Mouse (Mus musculus) gastrocnemius, adult 2 months (tissue): ENCODE data around the gene Atp4b. TPM values are rescaled to one million over a fixed set of nuclear protein-coding genes. Genes with fewer than 3 reads are reported as not detected.

ENCODE experiments used
- DNase-seq: peaks from one replicate; pipeline ENCODE4 v3.0.0; 2022
- H3K27ac ChIP-seq: fragments of 200-600 bp; 2 replicates; pipeline ENCODE4 v1.8.1; 2022; ENCODE audit warnings: mild to moderate bottlenecking
- H3K4me3 ChIP-seq: fragments of 200-600 bp; 2 replicates; pipeline ENCODE4 v1.8.1; 2022; ENCODE audit warnings: mild to moderate bottlenecking, moderate library complexity
- CTCF ChIP-seq: fragments of 200-600 bp; IDR thresholded peaks from 2 replicates; pipeline ENCODE4 v1.8.1; 2022; ENCODE audit warnings: antibody characterized with exemption, mild to moderate bottlenecking, moderate library complexity
- intact Hi-C: fragments of 180-260 bp; cut with DNase I; formaldehyde crosslinking; loops from one replicate; pipeline ENCODE4 v1.15.1; 2025
- total RNA-seq, 2 experiments: library from RNA; stranded (reverse); gene quantifications; 2 replicates each; pipeline ENCODE4 v1.2.3; 2021

Atp4b gene
- total RNA-seq, 2 experiments from 2014 or later = not detected

- DNase-seq = no peak
- TF ChIP-seq CTCF = no peak
- intact Hi-C loops = no loop called here
- Histone ChIP-seq H3K4me3 (no peak overlapping the region), H3K27ac (no peak overlapping the region)
Measured at GRCm38 (mm10) chr8:13360213-13360612, 36.4 kb downstream of the Atp4b start.

DNA sequence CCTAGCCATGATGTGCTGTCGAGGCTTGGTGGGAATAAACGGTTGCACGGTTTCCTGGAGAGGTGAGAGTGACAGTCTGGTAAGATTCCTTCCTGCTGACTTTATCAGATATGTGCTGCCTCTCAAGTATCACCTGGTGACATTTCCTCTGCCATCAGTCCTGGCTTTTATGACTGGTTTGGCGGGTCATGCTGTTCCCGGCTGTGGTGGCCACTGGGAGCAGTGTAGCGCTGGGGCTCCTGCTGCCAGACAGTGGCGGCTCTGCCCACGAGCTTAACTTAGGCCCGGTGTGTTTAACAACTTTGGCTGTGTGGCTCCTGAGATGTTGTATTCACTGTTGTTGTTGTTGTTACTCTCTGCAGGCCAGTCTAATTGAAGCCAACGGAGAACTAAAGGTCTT, 39.9 kb downstream of the Atp4b start:
- H3K4me3 ChIP-seq = peak overlapping the region; percentile 41
- intact Hi-C loops = no loop called here
- DNase-seq = peak; percentile 83
- TF ChIP-seq CTCF = peak; percentile 62
- H3K27ac ChIP-seq = peak overlapping the region; percentile 82

DNA sequence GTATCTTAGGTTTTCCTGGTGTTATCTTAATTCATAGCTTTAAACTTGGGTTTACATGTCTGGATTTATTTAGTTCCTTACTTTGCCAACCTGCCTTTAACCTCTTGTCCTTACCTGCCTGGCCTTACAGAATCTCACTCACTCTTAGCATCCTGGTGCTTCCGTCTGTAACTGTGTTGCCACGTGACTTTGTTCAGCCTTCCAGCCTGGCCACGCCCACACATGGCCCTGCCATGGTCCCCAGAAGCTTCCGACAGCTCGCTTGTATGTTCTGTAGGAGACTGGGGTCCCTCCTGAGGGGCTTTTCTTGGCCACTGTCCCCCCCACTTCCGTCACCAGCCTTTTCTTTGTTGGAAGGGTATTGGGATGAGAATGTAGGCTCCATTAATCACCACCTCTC, 40.4 kb downstream of the Atp4b start:
- no peak for TF ChIP-seq CTCF
- no peak for DNase-seq
- no peak overlapping the region for H3K4me3 ChIP-seq
- H3K27ac ChIP-seq = peak overlapping the region; percentile 82
- intact Hi-C loops = no loop called here

DNA sequence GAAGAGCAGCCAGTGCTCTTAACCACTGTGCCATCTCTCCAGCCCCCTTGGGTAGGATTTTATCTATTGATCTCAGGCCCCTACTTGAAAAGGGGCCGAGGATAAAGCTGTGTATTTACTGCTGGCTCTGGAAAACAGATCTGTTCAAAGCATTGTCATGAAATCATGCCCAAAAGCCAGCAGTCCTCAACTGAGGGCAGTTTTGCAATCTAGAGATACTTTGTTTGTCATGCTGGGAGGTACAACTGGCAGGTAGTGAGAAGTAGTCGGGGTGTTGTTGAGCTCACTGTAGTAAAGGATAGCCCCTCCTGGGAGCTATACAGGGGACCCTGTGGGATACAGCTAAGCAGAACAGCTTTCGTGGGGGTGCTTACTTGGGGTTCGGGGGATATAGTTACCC, 42.7 kb downstream of the Atp4b start:
- no peak for DNase-seq
- no peak for TF ChIP-seq CTCF
- no peak overlapping the region for H3K27ac ChIP-seq
- H3K4me3 ChIP-seq = no peak overlapping the region
- intact Hi-C loops = no loop called here

DNA sequence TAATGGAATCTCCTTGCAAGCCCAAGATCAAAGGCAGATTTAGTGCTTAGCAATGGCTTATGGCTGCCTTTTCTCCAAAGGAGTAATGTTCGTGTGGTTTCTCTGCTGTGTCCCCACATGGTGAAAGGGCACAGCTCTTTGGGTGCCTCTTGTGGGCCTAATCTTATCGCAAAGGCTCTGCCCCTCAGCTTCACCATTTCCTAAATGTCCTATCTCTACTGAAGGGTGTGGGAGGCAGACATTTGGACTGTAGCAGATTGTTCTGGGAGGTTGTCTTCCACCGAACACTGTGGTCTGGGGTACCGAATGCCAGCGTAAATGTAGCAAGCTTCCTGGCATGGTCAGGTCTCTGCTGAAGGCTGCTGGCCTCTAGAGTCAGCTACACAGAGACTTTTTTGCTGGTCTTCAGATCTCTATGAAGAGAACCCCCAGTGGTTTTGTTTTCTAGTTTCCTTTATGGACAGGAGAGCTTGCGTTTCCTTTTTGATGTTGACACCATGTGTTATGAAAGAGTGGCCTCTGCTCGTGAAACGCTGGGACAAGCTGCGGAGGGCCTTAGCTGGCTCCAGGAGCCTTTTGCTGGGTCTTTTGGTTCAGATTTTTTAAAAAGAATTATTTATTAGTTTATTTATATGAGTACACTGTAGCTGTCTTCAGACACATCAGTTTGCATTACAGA, 43.3 kb downstream of the Atp4b start:
- no peak for TF ChIP-seq CTCF
- no peak for DNase-seq
- Histone ChIP-seq H3K27ac (peak overlapping the region; percentile 62), H3K4me3 (no peak overlapping the region)
- intact Hi-C loops = no loop called here

DNA sequence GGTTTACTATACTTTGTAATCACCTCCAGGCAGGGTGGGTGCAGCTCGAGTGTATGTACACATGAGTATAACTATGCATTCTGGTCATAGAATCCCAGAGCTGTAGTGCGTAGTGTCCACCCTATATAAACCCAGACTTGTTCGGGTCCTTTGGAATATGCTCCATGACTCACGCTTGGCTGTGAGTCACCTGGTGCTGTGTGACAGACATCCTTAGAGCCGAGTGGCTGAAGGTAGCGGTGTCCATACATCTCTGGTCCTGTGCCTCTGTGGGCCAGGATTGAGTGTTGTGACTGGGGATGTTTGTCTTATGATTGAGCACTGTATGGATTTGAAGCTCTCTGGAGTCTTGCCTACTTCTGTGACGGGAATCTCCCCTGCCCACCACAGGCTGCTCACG, 44.0 kb downstream of the Atp4b start:
- no peak for TF ChIP-seq CTCF
- H3K27ac ChIP-seq = peak overlapping the region; percentile 62
- intact Hi-C loops = no loop called here
- H3K4me3 ChIP-seq = no peak overlapping the region
- DNase-seq = no peak

GRCm38 (mm10) chr8:13351593-13351992, 45.0 kb downstream of the Atp4b start:
- intact Hi-C loops = no loop called here
- TF ChIP-seq CTCF = no peak
- Histone ChIP-seq H3K4me3 (no peak overlapping the region), H3K27ac (0 out of 2 replicates have a peak overlapping the region, but pooled peaks have one; percentile 62)
- DNase-seq = no peak

DNA sequence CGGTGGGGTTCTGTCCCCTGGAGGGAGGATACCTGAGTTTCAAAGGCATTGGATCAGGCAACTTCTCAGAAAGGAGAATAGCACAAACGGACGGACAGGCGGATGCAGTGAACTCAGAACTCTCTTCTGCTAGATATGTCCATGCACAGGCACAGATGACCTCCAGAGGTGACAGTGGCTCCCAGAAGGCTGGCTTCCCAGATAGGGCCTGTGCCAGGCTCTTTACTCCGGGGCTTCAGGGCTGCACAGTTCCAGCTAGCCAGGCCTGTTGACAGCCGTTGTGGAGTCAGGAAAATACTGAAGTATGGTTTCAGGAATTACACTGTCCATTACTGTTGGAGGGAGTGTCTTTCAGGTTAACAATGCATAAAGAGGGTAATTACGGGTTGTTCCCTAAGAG, 46.6 kb downstream of the Atp4b start:
- DNase-seq = no peak
- no peak overlapping the region for H3K4me3 ChIP-seq
- H3K27ac ChIP-seq = no peak overlapping the region
- intact Hi-C loops = no loop called here
- TF ChIP-seq CTCF = no peak

DNA sequence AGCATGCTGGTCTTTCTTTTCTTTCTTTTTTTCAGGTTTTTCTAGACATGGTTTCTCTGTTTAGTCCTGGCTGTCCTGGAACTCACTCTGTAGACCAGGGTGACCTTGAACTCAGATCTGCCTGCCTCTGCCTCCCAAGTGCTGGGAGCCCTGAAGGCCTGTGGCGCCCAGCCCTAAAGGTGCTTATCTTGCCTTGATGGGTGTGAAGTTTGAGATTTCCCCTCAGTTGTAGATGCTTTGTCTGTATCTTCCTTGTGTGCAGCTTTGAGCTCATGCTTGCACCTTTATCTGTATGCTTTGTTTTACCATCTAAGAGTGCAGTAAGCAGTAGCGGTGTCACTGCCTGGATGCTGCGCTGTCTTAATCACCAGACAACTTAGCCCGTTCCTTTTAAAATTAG, 53.5 kb downstream of the Atp4b start:
- no peak for TF ChIP-seq CTCF

DNA sequence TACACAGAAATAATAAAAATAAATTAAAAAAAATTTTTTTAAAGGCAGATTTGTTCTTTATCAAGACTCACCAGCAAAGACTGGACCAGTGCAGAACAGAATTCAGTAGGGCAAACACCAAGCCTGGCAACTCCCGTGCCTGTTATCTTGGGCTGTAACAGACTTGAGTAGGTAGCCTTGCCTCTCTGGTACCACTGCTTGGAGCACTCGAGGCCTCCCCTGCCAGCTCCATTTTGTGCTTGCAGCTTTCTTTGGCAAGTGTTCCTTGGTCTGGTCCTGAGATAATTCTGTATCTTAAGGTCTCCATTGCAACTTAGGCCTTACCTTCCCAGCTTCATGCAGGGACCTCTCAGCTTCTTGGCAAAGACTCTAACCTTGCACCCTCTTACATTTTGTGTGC, 54.3 kb downstream of the Atp4b start:
- no peak for TF ChIP-seq CTCF
- H3K27ac ChIP-seq = no peak overlapping the region

More for the DNA sequence above, 53.5 kb downstream of the Atp4b start:
- DNase-seq = no peak
- intact Hi-C loops = no loop called here
- Histone ChIP-seq H3K27ac (no peak overlapping the region), H3K4me3 (no peak overlapping the region)

GRCm38 (mm10) chr8:13340650-13341049, 56.0 kb downstream of the Atp4b start:
- H3K4me3 ChIP-seq = no peak overlapping the region
- no peak for DNase-seq
- intact Hi-C loops = no loop called here
- TF ChIP-seq CTCF = no peak
- no peak overlapping the region for H3K27ac ChIP-seq

More for the DNA sequence above, 54.3 kb downstream of the Atp4b start:
- intact Hi-C loops = no loop called here
- H3K4me3 ChIP-seq = no peak overlapping the region
- DNase-seq = no peak

DNA sequence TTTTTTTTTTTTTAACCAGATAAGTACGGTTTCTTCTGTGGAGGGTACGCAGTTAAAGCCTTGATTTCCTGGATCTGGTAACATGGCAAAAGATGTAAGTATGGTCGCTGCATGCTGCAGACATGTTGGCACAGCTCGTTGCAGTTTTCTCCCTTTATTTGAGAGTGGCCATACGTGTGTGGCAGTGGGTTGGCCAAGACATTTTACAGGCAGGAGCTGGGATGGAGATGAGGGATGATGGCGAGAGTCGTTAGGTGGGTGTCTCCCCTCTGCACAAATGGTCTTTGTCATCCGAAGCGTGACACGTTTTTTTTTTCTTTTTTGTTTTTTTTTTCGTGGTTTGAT, 57.0 kb downstream of the Atp4b start:
- no peak for DNase-seq
- intact Hi-C loops = no loop called here
- no peak for TF ChIP-seq CTCF
- peak overlapping the region; percentile 80 for H3K4me3 ChIP-seq
- H3K27ac ChIP-seq = no peak overlapping the region

- peak overlapping the region; percentile 80 for H3K4me3 ChIP-seq
- intact Hi-C loops = no loop called here
- TF ChIP-seq CTCF = no peak
- H3K27ac ChIP-seq = peak overlapping the region; percentile 76
- DNase-seq = peak; percentile 37
Measured at GRCm38 (mm10) chr8:13338901-13339645, 57.6 kb downstream of the Atp4b start.

- peak within 1 kb of the TSS; percentile 80 for H3K4me3 ChIP-seq
- peak within 1 kb of the TSS; percentile 76 for H3K27ac ChIP-seq
- intact Hi-C loops = no loop called here
- no peak for TF ChIP-seq CTCF
- peak; percentile 89 for DNase-seq
Measured at GRCm38 (mm10) chr8:13338255-13338860, 58.3 kb downstream of the Atp4b start, which contains the start of gene Tfdp1. Gene Tfdp1, plus strand, starts transcription at chr8:13338751.
